In the genomic region with DNA sequence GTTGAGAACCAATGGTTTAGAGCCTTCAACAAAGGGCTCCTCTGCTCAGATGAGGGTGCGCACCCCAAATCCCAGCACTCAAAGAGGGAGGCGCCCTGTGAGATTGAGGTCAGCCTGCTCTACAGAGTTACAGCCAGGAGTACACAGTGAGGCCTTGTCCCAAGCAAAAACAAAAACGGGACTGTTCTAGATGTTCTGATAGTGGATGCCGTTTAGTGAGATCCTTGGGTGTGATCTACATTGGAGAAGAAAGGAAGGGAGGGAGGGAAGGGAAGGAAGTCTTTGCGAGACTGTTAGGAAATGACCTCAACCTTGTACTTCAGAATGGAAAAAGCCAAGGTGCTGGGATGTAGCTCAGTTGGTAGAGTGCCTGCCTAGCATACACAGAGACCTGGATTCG, we compare ENCODE assay signal across 33 mouse cellular contexts. TPM values are rescaled to one million over a fixed set of nuclear protein-coding genes. Genes with fewer than 3 reads are reported as not detected.
DNase-seq lines count a peak whose midpoint lies in the region; ATAC-seq and TF ChIP-seq lines count a peak whose summit lies in the region.
"Had no signal": no experiment of that assay in that cellular context is flagged by ENCODE, and none has a peak within 500 bp of the region (broad histone marks: within the 10 kb centered on the region; RNA-seq: fewer than 3 reads in every experiment).

No protein-coding gene starts in this region.

- H3K9ac ChIP-seq in lung, postnatal 0 days (replicated peaks; ENCODE audit: low read depth): no peak overlapping the region
- no peak overlapping the region for H3K9ac ChIP-seq in liver, embryonic 11.5 days (ENCODE audit: low read depth, low read length)
- H3K9ac ChIP-seq: embryonic facial prominence, embryonic 13.5 days; embryonic facial prominence, embryonic 15.5 days; forebrain, embryonic 12.5 days had no signal

- no peak for TF ChIP-seq CTCF in gastrocnemius, adult 2 months (IDR thresholded peaks at IDR 0.05)
- TF ChIP-seq CTCF in lung, postnatal 0 days (IDR thresholded peaks at IDR 0.05): no peak

- TF ChIP-seq EP300 in lung, postnatal 0 days (IDR thresholded peaks at IDR 0.05): peak; percentile 79

- no peaks in the 10 kb centered on the region for H3K27me3 ChIP-seq in lung, postnatal 0 days (replicated peaks; ENCODE audit: insufficient read depth, low read length)
- H3K27me3 ChIP-seq in liver, embryonic 11.5 days (replicated peaks; ENCODE audit: control insufficient read depth, insufficient read depth, low read length): no peaks in the 10 kb centered on the region
- H3K27me3 ChIP-seq: embryonic facial prominence, embryonic 13.5 days; embryonic facial prominence, embryonic 15.5 days; forebrain, embryonic 12.5 days; Patski had no signal

- H3K36me3 ChIP-seq in lung, postnatal 0 days (ENCODE audit: insufficient read depth, low read length): no peaks in the 10 kb centered on the region
- H3K36me3 ChIP-seq in liver, embryonic 11.5 days (ENCODE audit: control insufficient read depth, insufficient read depth, low read length): no peaks in the 10 kb centered on the region
- H3K36me3 ChIP-seq: embryonic facial prominence, embryonic 13.5 days; embryonic facial prominence, embryonic 15.5 days; forebrain, embryonic 12.5 days had no signal

- H3K4me2 ChIP-seq in lung, postnatal 0 days (replicated peaks; ENCODE audit: low read depth, low read length): no peak overlapping the region
- H3K4me2 ChIP-seq in liver, embryonic 11.5 days: no peak overlapping the region
- H3K4me2 ChIP-seq: embryonic facial prominence, embryonic 13.5 days; embryonic facial prominence, embryonic 15.5 days; forebrain, embryonic 12.5 days had no signal

- 69% methylated on average over 6 of the region's 6 CpGs for WGBS in lung, postnatal 0 days
- WGBS in liver, embryonic 11.5 days: 70% methylated on average over 6 of the region's 6 CpGs

- H3K4me3 ChIP-seq in gastrocnemius, adult 2 months: no peak overlapping the region
- no peak overlapping the region for H3K4me3 ChIP-seq in lung, postnatal 0 days (ENCODE audit: low read depth, low read length)
- H3K4me3 ChIP-seq in liver, embryonic 11.5 days (ENCODE audit: low read depth, low read length): no peak overlapping the region
- H3K4me3 ChIP-seq: embryonic facial prominence, embryonic 13.5 days; embryonic facial prominence, embryonic 15.5 days; erythroblast, embryonic 14.5 days; forebrain, embryonic 12.5 days had no signal

- H3K9me3 ChIP-seq in lung, postnatal 0 days (ENCODE audit: low read length): no peaks in the 10 kb centered on the region
- peaks cover 3% of the 10 kb centered on the region; the same call in 1 of the 2 replicates for H3K9me3 ChIP-seq in liver, embryonic 11.5 days (ENCODE audit: control insufficient read depth, low read length)
- H3K9me3 ChIP-seq: embryonic facial prominence, embryonic 13.5 days; embryonic facial prominence, embryonic 15.5 days; forebrain, embryonic 12.5 days; G1E had no signal

- no peak for DNase-seq in gastrocnemius, adult 2 months
- DNase-seq in gastrocnemius, postnatal 10 days: no peak
- DNase-seq in lung, postnatal 0 days (ENCODE audit: low spot score): no peak
- DNase-seq in lung, postnatal 4 days: no peak
- peak; percentile 22 for DNase-seq in 416B (ENCODE audit: low read depth)
- DNase-seq in brain, adult 2 months (ENCODE audit: low read depth, low spot score): peak; percentile 74
- DNase-seq in liver, embryonic 11.5 days (ENCODE audit: low spot score): no peak
- DNase-seq: adrenal gland, adult 8-10 months; adrenal gland, postnatal 14 days; adrenal gland, postnatal 36 days; B cell, adult 2 months; cerebellum, adult 11 months; cerebellum, adult 18-20 months; cerebellum, adult 8-10 months; cerebellum, adult 9-11 months; cerebellum, postnatal 14 days; cerebellum, postnatal 36 days; embryo, embryonic 11 days had no signal

- no peak for ATAC-seq in lung, postnatal 0 days
- no peak for ATAC-seq in liver, embryonic 11.5 days (replicated peaks; ENCODE audit: low FRiP score)
- ATAC-seq: activated CD4-positive, CD25-positive, alpha-beta regulatory T cell, adult 4 months; CD4-positive, CD25-positive, alpha-beta regulatory T cell, adult 4 months; forebrain, embryonic 14.5 days; forebrain, embryonic 16.5 days; Patski had no signal

- H3K27ac ChIP-seq in gastrocnemius, adult 2 months: peak overlapping the region; percentile 21; the same call in 1 of the 2 replicates
- H3K27ac ChIP-seq in lung, postnatal 0 days (ENCODE audit: low read length): no peak overlapping the region
- no peak overlapping the region for H3K27ac ChIP-seq in liver, embryonic 11.5 days (ENCODE audit: low read depth, low read length)
- H3K27ac ChIP-seq: embryonic facial prominence, embryonic 13.5 days; embryonic facial prominence, embryonic 15.5 days; forebrain, embryonic 12.5 days had no signal

- H3K4me1 ChIP-seq in lung, postnatal 0 days (ENCODE audit: insufficient read depth, low read depth, low read length): 0 out of 2 replicates have a peak, but pooled peaks cover 2% of the 10 kb centered on the region
- peaks cover 6% of the 10 kb centered on the region; the same call in 1 of the 2 replicates for H3K4me1 ChIP-seq in liver, embryonic 11.5 days (replicated peaks; ENCODE audit: control insufficient read depth, insufficient read depth, low read length)

- intact Hi-C loops in gastrocnemius, adult 2 months (cut with DNase I): loop anchor here (5.0 kb wide), 1 partner anchor 379 kb away; no protein-coding TSS in a partner anchor

RNA-seq across cellular contexts. Expression of a gene that starts 23.8 kb away (rescaled TPM):
- total RNA-seq in gastrocnemius, adult 2 months (2021): 1 to 10 TPM; 2.1 to 2.3 TPM
- total RNA-seq in gastrocnemius, postnatal 10 days (2021): 10 to 100 TPM; 16.3 to 24.5 TPM
- 18.9 and 19.3 TPM in 2 replicates for polyA plus RNA-seq in lung, postnatal 0 days (2015; fragmentation: Nextera tagmentation; extraction: Ambion mirVana)
- 6.8 and 8.0 TPM in 2 replicates for polyA plus RNA-seq in liver, embryonic 11.5 days (2014; fragmentation: Nextera tagmentation; extraction: Ambion mirVana)
- total RNA-seq: CH12.LX; common myeloid progenitor, adult 5-6 weeks had no signal
- polyA plus RNA-seq: activated CD4-positive, CD25-positive, alpha-beta regulatory T cell, adult 4 months; CD4-positive, CD25-positive, alpha-beta regulatory T cell, adult 4 months; G1E had no signal

RNA-seq across cellular contexts. Expression of a gene that starts 33.3 kb away (rescaled TPM):
- total RNA-seq in gastrocnemius, adult 2 months (2021): 10 to 100 TPM; 49.5 to 56.7 TPM
- total RNA-seq in gastrocnemius, postnatal 10 days (2021): 10 to 100 TPM; 75.4 to 89.6 TPM
- polyA plus RNA-seq in lung, postnatal 0 days (2015; fragmentation: Nextera tagmentation; extraction: Ambion mirVana): 52.4 and 55.7 TPM in 2 replicates
- 35.5 and 41.3 TPM in 2 replicates for polyA plus RNA-seq in liver, embryonic 11.5 days (2014; fragmentation: Nextera tagmentation; extraction: Ambion mirVana)

RNA-seq across cellular contexts. Expression of a gene that starts 42.9 kb away (rescaled TPM):
- total RNA-seq in gastrocnemius, adult 2 months (2021): not detected
- not detected for total RNA-seq in gastrocnemius, postnatal 10 days (2021)
- not detected in 2 replicates for polyA plus RNA-seq in lung, postnatal 0 days (2015; fragmentation: Nextera tagmentation; extraction: Ambion mirVana)
- polyA plus RNA-seq in liver, embryonic 11.5 days (2014; fragmentation: Nextera tagmentation; extraction: Ambion mirVana): not detected in 2 replicates
- total RNA-seq: adrenal gland, adult 18-20 months; adrenal gland, adult 8-10 months; adrenal gland, postnatal 14 days; adrenal gland, postnatal 36 days; CH12.LX; common myeloid progenitor, adult 5-6 weeks; G1E had no signal
- polyA plus RNA-seq: activated CD4-positive, CD25-positive, alpha-beta regulatory T cell, adult 4 months; brain, embryonic 14.5 days; CD4-positive, CD25-positive, alpha-beta regulatory T cell, adult 4 months; embryonic facial prominence, embryonic 11.5 days; embryonic facial prominence, embryonic 13.5 days; embryonic facial prominence, embryonic 15.5 days; erythroblast, embryonic 14.5 days; forebrain, embryonic 12.5 days; forebrain, embryonic 14.5 days; forebrain, embryonic 16.5 days; G1E; Patski had no signal

Comparison
In these comparisons a context has a peak if more than half of its experiments do, and no peak if none do; other contexts are left out.
1. RNA of a gene that starts 23.8 kb away (total RNA-seq): 16.3 to 24.5 TPM in gastrocnemius, postnatal 10 days; 2.1 to 2.3 TPM in gastrocnemius, adult 2 months; every median in the first group is over 4 times any median in the second.
2. DNase-seq: peak in 416B (single experiment) and brain, adult 2 months (single experiment); none in gastrocnemius, adult 2 months (single experiment), gastrocnemius, postnatal 10 days (single experiment), lung, postnatal 0 days (single experiment), lung, postnatal 4 days (0 of 2) and liver, embryonic 11.5 days (single experiment).